Mouse (Mus musculus) spleen, adult 2 months (tissue): ENCODE data around the gene Sf3b5.

Experiments
- CTCF ChIP-seq: fragments of 200-500 bp; IDR thresholded peaks from 2 replicates; pipeline ENCODE4 v1.5.1; 2011; ENCODE audit warnings: mild to moderate bottlenecking, inconsistent platforms; ENCODE audit not compliant: insufficient read depth, insufficient read length, insufficient replicate concordance; ENCODE audit errors: extremely low read depth
- POLR2A ChIP-seq: fragments of 200-500 bp; IDR thresholded peaks from 2 replicates; pipeline ENCODE4 v1.6.1; 2011; ENCODE audit warnings: low read depth, low read length, inconsistent platforms

DNA sequence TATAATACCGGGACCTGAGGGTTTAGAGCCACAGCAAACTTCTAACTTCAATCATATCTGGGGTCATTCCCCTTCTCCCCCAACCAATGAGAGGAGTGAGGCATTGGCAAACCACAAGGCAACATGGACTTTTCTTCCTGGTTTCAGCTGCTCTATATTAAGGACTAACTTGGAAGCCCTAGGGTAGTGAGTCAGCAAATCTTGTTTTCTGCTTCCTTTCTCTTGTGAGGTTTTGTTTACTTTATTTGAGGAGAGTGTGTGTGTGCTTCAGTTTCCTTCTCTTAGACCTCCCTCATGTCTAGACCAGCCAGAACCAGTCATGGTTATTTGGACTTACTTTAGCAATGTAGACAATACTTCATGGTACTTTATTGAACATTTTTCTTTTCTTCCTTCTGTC lies 23.1 kb downstream of the Sf3b5 start:
- TF ChIP-seq CTCF (no peak), POLR2A (no peak)
